Mouse (Mus musculus): ENCODE measurements around the gene Lrtm2.
A peak's percentile ranks its signal among the peaks of the same experiment; 100 is the strongest.

- TF ChIP-seq CTCF (IDR thresholded peaks at IDR 0.05; ENCODE audit: low read depth) = peak; percentile 53
- no peak for TF ChIP-seq EP300 (optimal IDR thresholded peaks at IDR 0.05)
These were observed 41.1 kb upstream of the Lrtm2 start for GRCm38 (mm10) chr6:119371624-119372023.

All from stomach, postnatal 0 days (tissue).